Mouse (Mus musculus) cerebellum, postnatal 14 days (tissue): Measurements from ENCODE around the gene Slc22a17.
"Not testable (repeated sequence)": the region's sequence is repeated elsewhere in the genome, so short reads cannot be mapped to it uniquely, and the experiment has no call there.

ENCODE experiments used
- DNase-seq, 2 experiments: peaks; one replicate each; pipeline ENCODE4 v3.0.0; 2021; ENCODE audit warnings: mixed read lengths in 2 of 2

The Slc22a17 gene

DNA sequence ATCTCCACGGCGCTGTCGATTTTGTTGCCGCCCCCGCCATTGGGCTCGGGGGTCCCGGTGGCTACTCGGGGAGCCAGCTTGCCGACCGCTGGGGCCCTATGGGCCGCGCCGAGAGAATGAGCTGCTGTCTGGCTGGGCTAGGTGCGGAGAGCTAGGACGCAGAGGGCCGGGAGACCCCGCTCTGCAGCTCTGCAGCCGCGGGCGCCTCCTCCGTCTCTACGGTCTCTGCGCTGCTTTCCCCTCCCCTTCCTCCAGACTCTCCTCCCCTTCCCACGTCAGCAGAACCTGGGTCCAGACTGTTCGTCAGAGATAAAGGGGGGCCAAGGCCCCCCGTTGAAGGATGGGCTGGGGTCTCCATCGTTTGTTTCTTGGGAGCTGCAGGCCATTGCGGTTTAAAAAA, at the start of gene Slc22a17:
Slc22a17 (minus strand) TSS at position 247 of the 400 bp plus-strand sequence.
- DNase-seq, result peak; percentile 89

DNA sequence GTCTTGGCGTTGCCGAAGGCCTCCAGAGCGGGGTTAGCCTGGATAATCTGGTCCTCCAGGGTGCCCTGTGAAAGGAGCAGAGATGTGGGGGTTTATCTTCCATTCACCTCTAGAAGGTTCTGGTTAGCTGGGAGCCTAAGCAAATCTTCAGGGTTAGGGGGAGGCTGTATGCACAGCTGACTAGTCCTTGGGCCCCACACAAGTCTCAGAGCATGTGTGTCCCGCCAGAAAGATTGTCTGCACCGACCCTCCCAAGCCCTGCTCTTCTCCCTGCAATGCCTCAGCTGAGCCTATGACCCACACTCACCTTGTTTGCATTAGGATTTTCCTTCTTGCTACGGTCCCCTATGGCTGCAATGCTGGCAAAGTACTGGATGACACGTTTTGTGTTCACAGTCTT, 49.8 kb upstream of the Slc22a17 start:
- DNase-seq, result no peak

DNA sequence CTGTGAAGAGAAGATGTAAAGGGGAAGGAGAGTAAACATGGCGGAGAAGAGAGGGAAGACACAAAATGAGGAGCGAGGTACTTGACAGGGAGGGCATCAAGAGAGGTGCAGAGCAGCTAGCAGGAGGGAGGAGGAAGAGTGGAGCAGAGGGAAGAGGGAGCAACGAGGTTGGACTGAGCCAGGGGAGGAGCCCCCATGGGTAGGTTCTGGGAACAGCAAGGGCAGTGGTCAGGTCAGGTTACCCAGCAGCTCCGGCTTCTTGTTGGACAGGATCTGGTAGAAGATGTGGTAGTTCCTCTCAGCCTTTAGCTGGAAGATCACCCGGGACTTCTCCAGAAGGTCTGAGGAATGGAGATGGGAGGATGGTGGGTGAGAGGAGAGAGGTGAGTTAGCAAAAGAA, 48.6 kb upstream of the Slc22a17 start:
- no peak for DNase-seq

- no peak for DNase-seq
Observed at GRCm38 (mm10) chr14:54960769-54961168, 47.8 kb upstream of the Slc22a17 start.

GRCm38 (mm10) chr14:54959853-54960613, 47.1 kb upstream of the Slc22a17 start:
- DNase-seq, result not testable (repeated sequence)

DNA sequence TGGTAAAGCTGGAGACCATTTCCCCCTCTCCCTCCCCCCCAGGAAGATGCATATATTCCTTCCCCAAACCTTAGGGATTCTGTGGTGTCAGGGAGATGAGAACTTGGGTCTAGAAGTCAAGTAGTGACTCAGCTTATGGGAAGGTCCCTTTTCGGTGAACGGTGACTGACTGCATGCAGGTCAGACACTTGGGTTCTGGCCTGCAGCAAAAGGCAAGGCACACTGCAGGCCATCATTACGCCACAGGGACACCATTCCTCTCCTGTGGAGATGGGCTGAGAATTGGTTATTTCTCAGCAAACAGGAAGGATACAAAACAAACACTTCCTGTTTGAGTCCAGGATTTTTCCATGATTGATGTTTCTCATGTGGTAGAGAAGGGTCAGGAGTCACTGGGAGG, 46.3 kb upstream of the Slc22a17 start:
- DNase-seq, result no peak

DNA sequence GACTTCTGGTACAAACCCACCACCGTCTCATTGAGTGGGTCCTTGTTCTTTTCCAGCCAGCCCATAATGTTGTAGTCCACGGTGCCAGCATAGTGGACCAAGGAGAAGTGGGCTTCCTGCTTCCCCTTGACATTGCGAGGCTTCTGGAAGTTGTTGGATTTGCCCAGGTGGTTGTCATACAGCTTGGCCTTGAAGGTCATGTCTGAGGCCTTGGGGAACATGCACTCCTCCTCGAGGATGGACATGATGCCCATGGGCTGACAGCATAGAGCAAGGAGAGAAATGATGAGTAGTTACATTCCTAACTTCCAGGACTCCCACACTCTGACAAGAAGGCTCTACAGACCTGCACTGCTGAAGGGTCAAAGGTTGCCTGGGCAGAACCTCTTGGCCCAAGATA, 45.6 kb upstream of the Slc22a17 start:
- DNase-seq, result no peak

DNA sequence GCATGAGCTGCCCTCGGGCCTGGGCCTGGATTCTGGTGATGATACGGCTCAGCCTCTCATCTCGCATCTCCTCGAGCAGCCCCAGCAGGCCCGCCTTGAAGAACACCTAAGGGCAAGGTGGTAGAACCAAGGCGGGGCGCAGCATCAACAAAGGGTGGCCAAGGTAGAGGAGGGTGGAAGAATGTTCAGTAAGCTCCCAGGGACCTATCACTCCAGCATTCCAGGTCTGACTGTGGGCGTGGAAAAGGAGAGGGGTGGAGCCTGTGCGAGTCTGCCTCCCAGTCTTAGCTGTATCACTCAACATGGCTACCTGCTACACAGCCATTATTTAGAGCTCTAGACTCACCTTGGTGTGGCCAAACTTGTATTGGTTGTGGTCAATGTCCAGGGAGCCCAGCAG, 43.6 kb upstream of the Slc22a17 start:
- no peak for DNase-seq

DNA sequence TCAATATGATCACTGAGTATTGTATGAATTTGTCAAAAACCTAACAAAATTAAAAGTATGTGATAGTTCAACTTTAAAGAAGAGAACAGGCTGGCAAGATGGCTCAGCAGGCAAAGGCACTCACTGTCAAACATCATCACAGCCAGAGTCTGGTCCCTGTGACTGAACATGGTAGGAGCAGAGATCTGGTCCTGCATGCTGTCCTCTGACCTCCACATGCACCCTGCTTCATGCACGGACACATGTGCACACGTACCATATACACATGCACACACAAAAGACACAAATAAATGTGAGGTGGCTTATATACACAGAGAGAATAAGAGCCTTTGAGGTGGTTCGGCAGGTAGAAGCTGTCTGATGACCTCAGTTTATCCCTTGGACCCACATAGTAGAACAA, 42.5 kb upstream of the Slc22a17 start:
- DNase-seq, result no peak

DNA sequence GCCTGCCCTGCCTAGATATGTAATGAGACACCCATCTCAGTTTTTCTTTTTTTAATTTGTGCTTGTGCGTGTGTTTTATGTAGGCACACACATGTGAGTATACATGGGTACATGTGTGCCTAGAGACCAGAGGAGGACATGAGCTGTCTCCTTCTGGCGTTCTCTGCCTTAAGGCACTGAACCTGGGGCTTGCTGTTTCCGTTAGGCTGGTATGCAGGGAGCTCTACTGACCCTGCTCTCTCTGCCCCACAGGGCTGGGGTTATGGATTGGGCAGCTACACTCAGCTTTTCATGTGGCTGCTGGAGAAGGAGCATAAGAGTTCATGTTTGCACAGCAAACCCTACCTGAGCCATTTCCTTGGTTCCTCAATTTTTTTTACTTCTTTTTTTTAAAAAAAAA, 41.5 kb upstream of the Slc22a17 start:
- no peak for DNase-seq

GRCm38 (mm10) chr14:54953664-54954206, 40.8 kb upstream of the Slc22a17 start:
- no peak for DNase-seq

GRCm38 (mm10) chr14:54951587-54951986, 38.7 kb upstream of the Slc22a17 start:
- no peak for DNase-seq

DNA sequence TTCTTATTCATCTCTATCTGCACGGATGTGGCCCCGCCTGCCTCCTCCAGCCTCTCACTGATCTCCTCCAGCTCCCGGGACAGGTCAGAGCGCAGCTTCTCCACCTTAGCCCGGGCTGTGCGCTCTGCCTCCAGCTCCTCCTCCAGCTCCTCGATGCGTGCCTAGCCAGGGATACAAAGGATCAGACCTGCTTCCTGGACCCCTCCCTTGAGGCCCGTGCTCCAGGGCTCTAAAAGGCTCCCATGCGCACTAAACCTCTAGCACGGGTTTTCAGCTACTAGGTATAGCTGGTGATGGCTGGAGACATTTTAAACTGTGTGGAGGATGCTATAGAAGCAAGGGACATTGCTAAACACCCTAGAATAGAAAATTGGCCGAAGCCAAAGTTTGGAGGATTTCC, 37.6 kb upstream of the Slc22a17 start:
- DNase-seq, result no peak

DNA sequence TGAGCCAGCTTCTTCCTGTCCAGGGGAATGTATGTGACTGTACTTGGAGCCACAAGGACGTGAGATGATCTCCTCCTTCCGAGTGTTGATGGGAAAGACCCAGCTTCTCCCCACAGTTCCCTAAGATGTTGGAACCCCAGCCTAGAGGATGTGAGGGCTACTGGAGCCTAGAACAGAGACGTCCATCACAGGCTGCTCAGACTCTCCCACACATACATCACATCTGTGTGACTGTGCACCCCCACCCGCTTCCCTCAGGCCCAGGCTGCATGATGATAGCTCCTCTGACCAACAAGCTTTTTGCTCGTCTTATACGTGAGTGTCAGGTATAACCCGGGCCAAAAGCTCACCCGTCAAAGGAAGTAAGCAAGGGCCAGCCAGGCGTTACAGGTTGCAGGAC, 35.8 kb upstream of the Slc22a17 start:
- DNase-seq, result no peak

- not testable (repeated sequence) for DNase-seq
Observed at GRCm38 (mm10) chr14:54947008-54947407, 34.1 kb upstream of the Slc22a17 start.

DNA sequence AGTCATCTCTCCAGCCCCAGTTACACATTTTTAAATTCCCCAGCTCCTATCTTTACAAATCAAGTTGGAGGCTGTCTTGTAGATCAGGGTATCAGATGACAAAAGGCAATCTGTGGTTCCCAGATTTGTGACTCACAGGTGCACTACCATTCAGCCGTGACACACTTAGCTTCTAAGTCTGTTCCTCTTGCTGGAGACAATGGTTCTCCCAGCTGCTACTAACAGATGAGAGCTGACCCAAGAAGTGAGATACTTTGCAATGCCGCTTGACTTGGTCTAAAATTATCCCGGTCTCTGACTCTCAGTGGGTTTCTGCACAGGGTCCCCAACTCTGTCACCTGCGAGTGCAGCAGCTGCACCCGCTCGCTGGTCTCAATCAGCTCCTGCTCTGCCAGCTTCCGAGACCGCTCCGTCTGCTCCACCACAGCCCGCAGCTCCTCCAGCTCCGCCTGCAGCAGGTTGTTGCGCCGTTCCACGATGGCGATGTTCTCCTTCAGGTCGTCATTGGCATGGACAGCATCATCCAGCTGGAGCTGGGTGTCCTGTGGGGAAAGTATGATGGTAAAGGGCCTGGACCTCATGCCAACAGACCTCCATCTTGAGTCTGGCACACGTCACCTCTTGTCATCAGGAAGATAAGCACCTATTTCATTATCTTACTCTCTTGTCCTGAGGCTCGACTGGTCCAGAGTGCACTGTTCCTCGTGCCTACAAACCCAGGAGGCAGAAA, 33.2 kb upstream of the Slc22a17 start:
- no peak for DNase-seq

GRCm38 (mm10) chr14:54944939-54945338, 32.0 kb upstream of the Slc22a17 start:
- no peak for DNase-seq

DNA sequence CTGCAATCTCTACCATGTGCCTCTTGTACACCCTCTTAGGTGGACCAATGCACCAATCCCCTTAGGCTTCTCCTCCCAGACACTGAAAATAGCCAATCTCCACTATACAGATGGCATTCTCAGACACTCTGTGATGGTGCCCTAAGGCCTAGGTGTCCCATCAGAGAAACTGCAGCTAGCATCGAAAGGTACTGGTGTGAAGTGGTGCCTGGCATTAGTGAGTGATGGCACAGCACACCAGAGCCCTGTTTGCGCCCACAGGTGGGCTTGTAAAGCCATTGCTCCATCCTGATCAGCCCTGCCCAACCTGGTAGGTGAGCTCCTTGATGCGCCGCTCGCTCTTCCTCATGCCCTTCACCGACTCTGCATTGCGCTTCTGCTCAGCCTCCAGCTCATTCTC, 31.0 kb upstream of the Slc22a17 start:
- no peak for DNase-seq

- DNase-seq, result no peak
Observed at GRCm38 (mm10) chr14:54942479-54942878, 29.5 kb upstream of the Slc22a17 start.

DNA sequence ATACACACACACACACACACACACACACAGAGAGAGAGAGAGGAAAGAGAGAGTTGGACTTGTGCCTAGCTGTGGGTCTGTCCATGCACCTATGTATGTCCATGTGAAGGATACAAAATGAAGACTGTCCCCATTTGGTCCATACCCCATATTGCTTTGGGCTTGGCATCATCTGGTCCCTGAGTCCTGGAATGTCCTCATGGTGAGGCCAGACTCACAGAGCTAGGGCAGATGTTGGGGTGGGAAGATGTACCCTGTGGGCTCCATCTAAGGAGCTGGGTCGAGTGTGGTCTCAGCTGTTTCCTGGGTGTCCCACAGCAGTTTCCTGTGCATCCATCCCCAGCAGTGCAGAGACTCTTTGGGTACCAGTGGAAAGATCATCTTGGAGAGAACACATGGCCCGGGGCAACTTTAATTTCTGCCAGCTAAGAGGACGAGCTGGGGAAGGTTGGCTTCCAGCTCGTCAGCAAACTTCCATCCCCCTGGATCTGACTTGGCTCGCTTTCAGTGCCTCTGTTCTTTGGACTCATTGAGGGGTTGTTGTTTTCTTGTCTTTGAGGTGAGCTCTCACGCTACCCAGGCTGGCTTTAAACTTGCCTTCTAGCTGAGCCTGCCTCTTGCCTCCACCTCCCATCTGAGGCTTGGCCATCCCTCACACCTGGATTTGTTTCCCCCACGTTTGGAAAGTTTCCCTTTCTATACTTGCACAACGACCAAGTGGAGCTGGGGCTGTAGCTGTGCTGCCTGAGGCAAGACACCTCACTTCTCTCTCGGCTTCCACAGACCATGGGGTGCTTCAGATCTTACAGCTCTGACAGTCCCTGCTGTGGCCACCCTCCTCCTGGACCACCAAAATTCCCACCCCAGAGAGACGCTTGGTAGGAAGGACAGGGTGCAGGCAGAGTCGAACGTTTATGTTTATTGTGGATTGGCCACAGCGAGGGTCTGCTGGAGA, 28.4 kb upstream of the Slc22a17 start:
- no peak for DNase-seq

- no peak for DNase-seq
Observed at GRCm38 (mm10) chr14:54940176-54940530, 27.2 kb upstream of the Slc22a17 start.

DNA sequence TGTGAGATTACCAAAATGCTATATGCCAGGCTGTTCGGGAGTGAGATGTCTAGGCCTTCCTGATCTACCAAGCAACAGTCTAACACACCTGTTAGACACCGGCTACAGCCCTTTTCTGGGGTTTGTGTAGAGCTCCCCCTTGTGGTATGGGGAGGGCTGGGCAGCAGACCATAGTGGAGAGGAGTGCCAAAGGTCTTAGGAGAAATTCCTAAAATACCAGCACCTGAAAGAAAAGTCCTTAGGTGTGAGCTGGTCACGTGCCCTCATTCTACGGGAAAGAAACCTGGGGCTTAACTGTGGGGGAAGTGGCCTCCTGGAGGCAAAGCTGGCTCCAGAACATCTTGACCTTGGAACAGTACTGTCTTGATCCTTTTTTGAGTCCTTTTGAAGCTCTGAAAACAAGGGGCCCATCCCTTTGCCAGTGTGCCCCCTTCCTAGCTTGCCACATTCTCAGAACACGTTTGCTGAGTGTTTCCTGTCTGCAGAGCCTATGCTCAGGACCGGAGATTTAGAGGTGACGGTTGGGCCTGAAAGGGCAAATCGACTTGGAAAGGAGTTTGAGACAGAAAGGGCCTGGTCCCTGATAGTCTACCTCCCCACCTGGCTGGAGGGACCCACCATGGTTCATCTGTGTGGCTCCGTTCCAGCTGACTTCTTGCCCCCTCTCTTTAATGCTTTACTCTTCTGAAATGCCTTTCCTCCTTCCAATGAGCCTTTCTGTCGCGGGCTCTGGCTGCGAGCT, 26.7 kb upstream of the Slc22a17 start:
- peak; percentile 68 to 69 for DNase-seq
